Mouse (Mus musculus) liver, embryonic 13.5 days (tissue): ENCODE measurements around the gene Fgf4. TPM values are rescaled to one million over a fixed set of nuclear protein-coding genes. Genes with fewer than 3 reads are reported as not detected.

ENCODE experiments used
- ATAC-seq: fragments of 200-750 bp; cut with Nextera tagmentation; 2 replicates; pipeline ENCODE4 v1.8.0; 2017; ENCODE audit warnings: low read depth, mild to moderate bottlenecking, moderate number of reproducible peaks, moderate library complexity
- DNase-seq: peaks from one replicate; pipeline ENCODE4 v3.0.0; 2022
- H3K27ac ChIP-seq: fragments of 300-500 bp; sonication (generic); 2 replicates; pipeline ENCODE4 v1.5.1; 2015; ENCODE audit warnings: moderate library complexity, mild to moderate bottlenecking, inconsistent platforms
- H3K27me3 ChIP-seq: fragments of 300-500 bp; sonication (generic); 2 replicates; pipeline ENCODE4 v1.6.1; 2015; ENCODE audit warnings: mild to moderate bottlenecking, inconsistent platforms
- H3K36me3 ChIP-seq: fragments of 300-500 bp; sonication (generic); 2 replicates; pipeline ENCODE4 v1.6.1; 2015; ENCODE audit warnings: mild to moderate bottlenecking, inconsistent platforms
- H3K4me1 ChIP-seq: fragments of 300-500 bp; sonication (generic); replicated peaks from 2 replicates; pipeline ENCODE4 v1.6.1; 2015; ENCODE audit warnings: inconsistent platforms
- H3K4me2 ChIP-seq: fragments of 300-500 bp; sonication (generic); 2 replicates; pipeline ENCODE4 v1.6.1; 2015; ENCODE audit warnings: inconsistent platforms, mild to moderate bottlenecking, moderate library complexity
- H3K4me3 ChIP-seq: fragments of 300-500 bp; sonication (generic); replicated peaks from 2 replicates; pipeline ENCODE4 v1.5.1; 2015; ENCODE audit warnings: mild to moderate bottlenecking, inconsistent platforms
- H3K9ac ChIP-seq: fragments of 300-500 bp; sonication (generic); 2 replicates; pipeline ENCODE4 v1.6.1; 2015; ENCODE audit warnings: mild to moderate bottlenecking, inconsistent platforms
- H3K9me3 ChIP-seq: fragments of 300-500 bp; sonication (generic); replicated peaks from 2 replicates; pipeline ENCODE4 v1.6.1; 2016; ENCODE audit warnings: inconsistent platforms
- WGBS: fragments of 180-500 bp; shearing (Covaris S2); methylation state at CpG from one replicate; pipeline ENCODE4 v1.1.7; 2015; ENCODE audit not compliant: insufficient replicate concordance; 5-methylcytosine and 5-hydroxymethylcytosine counted together
- polyA plus RNA-seq: library from polyadenylated mRNA; unstranded; fragments of >200 nt; fragmentation: Nextera tagmentation; extraction: Ambion mirVana; gene quantifications from 2 replicates; pipeline ENCODE4 v1.2.1, GENCODE M21; 2015

Gene Fgf4
- polyA plus RNA-seq: 0.03 TPM in 1 of 2 replicates, not detected in the other

DNA sequence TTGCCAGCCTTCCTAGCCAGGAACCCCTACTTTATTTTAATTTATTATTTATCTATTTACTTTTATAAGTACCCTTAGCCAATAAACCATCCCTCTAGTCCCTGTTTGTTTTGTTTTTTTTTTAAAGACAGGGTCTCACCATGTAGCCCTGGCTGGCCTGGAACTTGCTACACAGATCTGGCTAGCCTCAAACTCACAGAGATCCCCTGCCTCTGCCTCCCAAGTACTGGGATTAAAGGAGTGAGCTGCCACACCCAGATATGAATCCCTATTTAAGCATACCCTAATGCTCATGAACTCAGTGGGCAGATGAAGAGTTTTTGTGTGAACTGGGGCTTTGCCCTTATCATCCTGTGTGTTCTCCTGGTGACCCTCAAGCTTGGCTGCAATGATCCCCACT lies at the start of gene Fgf4:
Gene Fgf4 (plus strand): TSS at position 301 of the 400 bp plus-strand sequence.
- Histone ChIP-seq H3K4me1 (no peaks in the 10 kb centered on the region), H3K4me3 (no peak within 1 kb of the TSS), H3K36me3 (no peaks in the 10 kb centered on the region), H3K9ac (no peak within 1 kb of the TSS), H3K4me2 (no peak within 1 kb of the TSS), H3K27me3 (peaks cover 41% of the 10 kb centered on the region), H3K27ac (no peak within 1 kb of the TSS), H3K9me3 (no peaks in the 10 kb centered on the region)
- ATAC-seq: no peak
- no peak for DNase-seq

DNA sequence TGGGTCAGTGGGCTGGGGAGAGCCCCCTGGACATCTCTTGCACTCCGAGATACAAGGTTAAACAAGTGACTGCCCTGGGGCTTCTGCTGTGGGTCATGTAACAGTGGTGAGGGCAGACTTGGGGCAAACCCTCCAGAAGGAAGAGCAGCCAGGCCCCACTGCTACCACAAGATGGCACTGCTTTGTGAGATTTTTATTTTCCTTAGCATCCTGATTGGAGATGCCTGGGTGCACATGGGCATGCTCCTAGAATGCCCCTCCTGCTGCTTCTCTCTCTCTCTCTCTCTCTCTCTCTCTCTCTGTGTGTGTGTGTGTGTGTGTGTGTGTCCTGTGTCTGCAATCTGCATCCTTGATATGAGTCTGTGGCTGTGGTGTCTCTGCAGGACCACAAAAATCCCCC lies 48.7 kb upstream of the Fgf4 start:
- Histone ChIP-seq H3K27ac (no peak overlapping the region), H3K4me2 (no peak overlapping the region), H3K9me3 (no peaks in the 10 kb centered on the region), H3K4me1 (0 out of 2 replicates have a peak, but pooled peaks cover 4% of the 10 kb centered on the region), H3K4me3 (no peak overlapping the region), H3K27me3 (peaks cover 51% of the 10 kb centered on the region), H3K36me3 (no peaks in the 10 kb centered on the region), H3K9ac (no peak overlapping the region)
- ATAC-seq: no peak
- no peak for DNase-seq
- 12% methylated on average over 1 of the region's 1 CpGs for WGBS

DNA sequence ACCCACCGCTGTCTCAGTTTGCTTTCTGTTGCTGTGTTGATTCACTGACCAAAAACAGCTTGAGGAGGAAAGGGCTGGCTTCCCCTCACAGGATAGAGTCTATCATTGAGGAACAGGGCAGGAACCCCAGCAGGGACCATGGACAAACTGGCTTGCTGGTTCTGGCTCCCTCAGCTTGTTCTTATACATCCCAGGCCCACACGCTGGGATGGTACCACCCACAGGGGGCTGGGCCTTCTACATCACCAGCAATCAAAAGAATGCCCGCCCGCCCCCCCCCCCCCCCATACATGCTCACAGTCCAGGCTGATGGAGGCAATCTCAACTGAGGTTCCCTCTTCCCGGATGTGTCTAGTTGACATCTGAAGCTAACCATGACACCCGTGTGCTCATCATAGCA lies 40.1 kb upstream of the Fgf4 start:
- 63% methylated on average over 5 of the region's 6 CpGs for WGBS

DNA sequence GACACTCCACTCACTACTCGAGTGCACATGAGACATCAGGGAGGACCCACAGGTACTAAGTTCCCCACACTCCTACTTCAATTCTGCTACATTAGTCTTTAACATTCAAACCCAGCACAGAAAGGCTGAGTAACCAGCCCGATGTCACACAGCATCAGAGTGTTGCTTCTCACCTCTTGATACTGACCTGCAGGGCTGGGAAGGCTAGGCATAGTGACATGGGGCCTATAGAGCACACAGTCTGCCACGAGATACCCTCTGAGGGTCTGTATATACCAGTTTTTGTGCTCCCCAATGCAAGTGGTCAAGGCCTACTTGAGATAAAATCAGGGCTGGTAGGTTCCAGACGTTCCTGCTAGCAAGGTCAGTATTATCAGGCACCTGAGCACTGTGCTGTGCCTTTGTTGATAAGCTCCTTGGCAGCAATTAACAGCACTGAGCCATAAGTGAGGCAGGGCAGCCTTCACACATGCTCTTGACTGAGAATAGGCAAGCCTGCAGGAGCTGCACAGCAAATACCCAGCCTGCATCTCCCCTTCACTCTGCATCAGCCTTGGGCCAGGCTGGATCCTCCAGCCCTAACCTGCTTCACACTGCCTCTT lies 39.1 kb upstream of the Fgf4 start:
- Histone ChIP-seq H3K4me1 (peaks cover 44% of the 10 kb centered on the region), H3K4me3 (no peak overlapping the region), H3K4me2 (peak overlapping the region; percentile 12; the same call in 1 of the 2 replicates), H3K36me3 (no peaks in the 10 kb centered on the region), H3K27me3 (peaks cover 26% of the 10 kb centered on the region), H3K27ac (peak overlapping the region; percentile 69), H3K9ac (peak overlapping the region; percentile 26; the same call in 1 of the 2 replicates), H3K9me3 (no peaks in the 10 kb centered on the region)
- ATAC-seq: peak; percentile 92
- peak; percentile 58 for DNase-seq
- WGBS: 28% methylated on average over 4 of the region's 4 CpGs

More for the DNA sequence above, 40.1 kb upstream of the Fgf4 start:
- no peak for ATAC-seq
- H3K36me3 ChIP-seq: no peaks in the 10 kb centered on the region
- no peak for DNase-seq
- no peak overlapping the region for H3K9ac ChIP-seq
- no peaks in the 10 kb centered on the region for H3K9me3 ChIP-seq
- no peak overlapping the region for H3K27ac ChIP-seq
- no peak overlapping the region for H3K4me2 ChIP-seq
- no peak overlapping the region for H3K4me3 ChIP-seq
- peaks cover 39% of the 10 kb centered on the region for H3K4me1 ChIP-seq
- H3K27me3 ChIP-seq: peaks cover 33% of the 10 kb centered on the region

- no peak overlapping the region; the same call in 1 of the 2 replicates for H3K27ac ChIP-seq
- H3K4me1 ChIP-seq: peaks cover 44% of the 10 kb centered on the region
- no peak overlapping the region for H3K4me3 ChIP-seq
- no peaks in the 10 kb centered on the region for H3K9me3 ChIP-seq
- ATAC-seq: peak; percentile 4; the same call in 1 of the 2 replicates
- no peaks in the 10 kb centered on the region for H3K36me3 ChIP-seq
- DNase-seq: no peak
- WGBS: 46% methylated on average over 4 of the region's 4 CpGs
- no peak overlapping the region for H3K4me2 ChIP-seq
- H3K27me3 ChIP-seq: peaks cover 11% of the 10 kb centered on the region; the same call in 1 of the 2 replicates
- peak overlapping the region; percentile 41 for H3K9ac ChIP-seq
Measured at GRCm38 (mm10) chr7:144811521-144811920, 35.6 kb upstream of the Fgf4 start.

DNA sequence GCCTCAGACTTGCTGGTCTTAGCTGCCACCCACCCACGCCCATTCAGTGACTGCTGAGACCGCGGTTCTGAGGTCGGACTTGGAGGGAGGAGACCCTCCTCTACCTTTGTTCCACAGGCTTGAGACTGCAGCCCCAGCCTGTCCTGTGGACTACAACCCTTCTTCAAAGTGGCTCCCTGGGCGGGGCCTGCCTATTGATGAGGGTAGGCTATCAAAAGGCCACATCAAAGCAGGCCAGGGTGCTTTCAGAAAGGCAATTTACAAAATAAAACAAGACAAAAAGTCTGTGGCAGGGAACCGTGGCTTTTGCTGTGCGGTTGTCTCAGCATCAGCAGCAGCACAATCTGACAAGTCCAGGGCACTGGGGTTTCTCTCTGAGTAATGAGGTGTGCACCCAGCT lies 25.3 kb upstream of the Fgf4 start:
- Histone ChIP-seq H3K4me2 (no peak overlapping the region), H3K4me1 (no peaks in the 10 kb centered on the region), H3K9ac (no peak overlapping the region), H3K4me3 (no peak overlapping the region), H3K36me3 (no peaks in the 10 kb centered on the region), H3K27ac (no peak overlapping the region), H3K9me3 (peaks cover 6% of the 10 kb centered on the region; the same call in 1 of the 2 replicates), H3K27me3 (peaks cover 41% of the 10 kb centered on the region)
- 42% methylated on average over 7 of the region's 7 CpGs for WGBS
- DNase-seq (no peak), ATAC-seq (no peak)

- Histone ChIP-seq H3K4me1 (no peaks in the 10 kb centered on the region), H3K27ac (no peak overlapping the region), H3K9me3 (no peaks in the 10 kb centered on the region), H3K36me3 (no peaks in the 10 kb centered on the region), H3K4me3 (no peak overlapping the region), H3K4me2 (no peak overlapping the region), H3K9ac (no peak overlapping the region), H3K27me3 (peaks cover 62% of the 10 kb centered on the region)
- WGBS: 68% methylated on average over 2 of the region's 2 CpGs
- no peak for ATAC-seq
- DNase-seq: no peak
Measured at GRCm38 (mm10) chr7:144823988-144824387, 23.2 kb upstream of the Fgf4 start.

DNA sequence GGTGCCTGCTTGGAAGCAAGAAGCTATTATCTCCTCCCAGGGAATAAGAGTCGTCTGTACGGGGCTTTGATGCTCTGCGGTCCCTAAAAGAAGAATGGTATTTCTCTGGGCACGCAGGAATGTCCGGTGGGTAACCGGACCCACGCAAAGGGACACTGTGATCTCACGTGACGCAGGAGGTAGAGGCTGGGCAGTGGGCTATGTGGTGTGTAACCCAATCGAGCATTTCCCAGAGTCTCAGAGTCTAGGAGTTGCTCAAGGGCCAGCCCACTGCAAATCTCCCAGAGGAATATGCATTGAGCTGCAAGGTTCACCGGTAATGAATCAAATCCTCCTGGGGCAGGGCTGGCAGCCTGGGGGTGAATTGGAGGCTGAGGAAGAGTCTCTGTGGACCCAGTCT lies 18.8 kb upstream of the Fgf4 start:
- DNase-seq: no peak
- Histone ChIP-seq H3K9ac (no peak overlapping the region), H3K4me1 (no peaks in the 10 kb centered on the region), H3K4me2 (no peak overlapping the region), H3K36me3 (no peaks in the 10 kb centered on the region), H3K27me3 (peaks cover 84% of the 10 kb centered on the region), H3K4me3 (no peak overlapping the region), H3K9me3 (no peaks in the 10 kb centered on the region), H3K27ac (no peak overlapping the region)
- WGBS: 68% methylated on average over 11 of the region's 11 CpGs
- ATAC-seq: no peak

GRCm38 (mm10) chr7:144837891-144838488 lies 9.2 kb upstream of the Fgf4 start, which contains the start of gene Fgf3:
Gene Fgf3 (plus strand): TSS chr7:144838083.
- no peak within 1 kb of the TSS for H3K9ac ChIP-seq

DNA sequence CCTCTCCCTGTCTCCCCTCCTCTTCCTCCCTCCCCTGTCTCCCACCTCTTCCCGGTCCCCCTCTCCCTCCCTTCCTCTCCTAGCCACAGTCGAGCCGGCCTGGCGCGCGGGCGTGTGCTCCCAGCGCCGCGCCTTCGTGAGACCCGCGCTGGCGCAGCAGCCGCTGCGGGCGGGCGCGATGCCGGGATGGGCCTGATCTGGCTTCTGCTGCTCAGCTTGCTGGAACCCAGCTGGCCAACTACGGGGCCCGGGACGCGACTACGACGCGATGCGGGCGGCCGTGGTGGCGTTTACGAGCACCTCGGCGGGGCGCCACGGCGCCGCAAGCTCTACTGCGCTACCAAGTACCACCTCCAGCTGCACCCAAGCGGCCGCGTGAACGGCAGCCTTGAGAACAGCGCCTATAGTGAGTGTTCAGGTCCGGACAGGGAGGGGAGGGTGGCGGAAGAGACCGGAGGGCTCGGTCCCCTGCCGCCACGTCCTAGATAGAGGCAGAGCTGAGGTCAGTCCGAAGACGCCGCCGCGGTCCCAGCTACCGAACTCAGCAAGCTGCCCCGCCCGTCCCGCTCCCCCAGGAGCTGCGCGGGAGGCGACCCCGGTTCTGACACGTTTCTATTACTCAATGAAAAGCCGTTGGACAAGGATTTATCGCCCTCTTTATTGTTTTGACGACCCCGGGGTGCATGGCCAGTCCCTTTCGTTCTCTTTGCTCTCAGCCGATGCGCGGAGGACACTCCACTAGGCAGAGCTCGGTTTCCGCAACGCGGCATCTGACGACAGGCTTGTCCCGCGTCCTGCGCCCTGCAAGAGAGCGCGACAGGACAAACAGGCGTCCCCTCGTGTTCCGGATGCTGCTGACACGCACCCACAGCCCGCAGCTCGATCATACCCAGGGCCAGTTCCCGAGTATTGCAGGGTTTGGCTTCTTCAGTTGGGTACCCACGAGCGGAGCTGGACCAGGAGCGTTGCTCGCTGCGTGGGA lies 8.4 kb upstream of the Fgf4 start:
- H3K9ac ChIP-seq: no peak overlapping the region
- under 1% methylated on average over 94 of the region's 94 CpGs for WGBS
- DNase-seq: no peak
- H3K4me3 ChIP-seq: peak overlapping the region; percentile 32
- no peak overlapping the region for H3K27ac ChIP-seq
- peak overlapping the region; percentile 43 for H3K4me2 ChIP-seq
- H3K27me3 ChIP-seq: peaks cover 95% of the 10 kb centered on the region
- no peaks in the 10 kb centered on the region for H3K9me3 ChIP-seq
- no peak for ATAC-seq
- H3K4me1 ChIP-seq: peaks cover 14% of the 10 kb centered on the region
- no peaks in the 10 kb centered on the region for H3K36me3 ChIP-seq

More at GRCm38 (mm10) chr7:144837891-144838488, 9.2 kb upstream of the Fgf4 start, which contains the start of gene Fgf3:
- Histone ChIP-seq H3K4me1 (peaks cover 14% of the 10 kb centered on the region), H3K4me3 (peak within 1 kb of the TSS; percentile 32), H3K27ac (no peak within 1 kb of the TSS), H3K4me2 (peak within 1 kb of the TSS; percentile 43), H3K27me3 (peaks cover 89% of the 10 kb centered on the region), H3K36me3 (no peaks in the 10 kb centered on the region), H3K9me3 (no peaks in the 10 kb centered on the region)
- no peak for ATAC-seq
- 2% methylated on average over 43 of the region's 43 CpGs for WGBS
- no peak for DNase-seq

DNA sequence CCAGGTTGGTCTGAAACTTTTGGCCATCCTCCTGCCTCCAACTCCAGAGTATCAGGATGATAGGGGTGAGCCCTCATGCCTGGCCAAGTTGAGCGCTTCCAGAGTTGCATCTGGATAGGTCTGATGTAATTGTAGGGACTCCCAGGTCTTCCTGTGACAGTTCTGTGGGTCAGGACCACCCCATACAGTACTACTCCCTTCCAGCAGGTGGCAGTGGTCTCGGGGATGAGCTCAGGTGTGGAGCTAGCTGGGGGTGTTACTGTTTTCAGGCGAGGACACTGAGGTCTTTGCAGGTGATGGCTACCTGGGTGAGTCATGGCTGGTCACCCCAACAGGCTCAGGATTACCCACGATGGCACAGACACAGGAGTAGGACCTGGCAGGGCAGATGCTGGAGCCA lies 1.0 kb upstream of the Fgf4 start:
- no peaks in the 10 kb centered on the region for H3K9me3 ChIP-seq
- H3K9ac ChIP-seq: no peak overlapping the region
- no peaks in the 10 kb centered on the region for H3K4me1 ChIP-seq
- H3K27ac ChIP-seq: no peak overlapping the region
- H3K4me2 ChIP-seq: no peak overlapping the region
- H3K4me3 ChIP-seq: no peak overlapping the region
- WGBS: 12% methylated on average over 4 of the region's 4 CpGs
- H3K36me3 ChIP-seq: no peaks in the 10 kb centered on the region
- DNase-seq (no peak), ATAC-seq (no peak)
- peaks cover 45% of the 10 kb centered on the region for H3K27me3 ChIP-seq
